Mouse (Mus musculus) limb, embryonic 12.5 days (tissue): ENCODE measurements around the gene Hoxb1. TPM values are rescaled to one million over a fixed set of nuclear protein-coding genes. Genes with fewer than 3 reads are reported as not detected.

Experiments used
- ATAC-seq: fragments of 200-750 bp; cut with Nextera tagmentation; 2 replicates; pipeline ENCODE4 v1.8.0; 2017; ENCODE audit warnings: low read depth, moderate TSS enrichment; ENCODE audit not compliant: insufficient number of reproducible peaks, insufficient read depth, low FRiP score, low TSS enrichment
- H3K27ac ChIP-seq: fragments of 300-500 bp; sonication (generic); 2 replicates; pipeline ENCODE4 v1.5.1; 2016; ENCODE audit warnings: mild to moderate bottlenecking, moderate library complexity
- H3K27me3 ChIP-seq: fragments of 300-500 bp; sonication (generic); 2 replicates; pipeline ENCODE4 v1.6.1; 2016; ENCODE audit warnings: mild to moderate bottlenecking, moderate library complexity
- H3K36me3 ChIP-seq: fragments of 300-500 bp; sonication (generic); 2 replicates; pipeline ENCODE4 v1.6.1; 2016; ENCODE audit warnings: mild to moderate bottlenecking, moderate library complexity
- H3K4me1 ChIP-seq: fragments of 300-500 bp; sonication (generic); replicated peaks from 2 replicates; pipeline ENCODE4 v1.6.1; 2016
- H3K4me2 ChIP-seq: fragments of 300-500 bp; sonication (generic); 2 replicates; pipeline ENCODE4 v1.6.1; 2016; ENCODE audit warnings: mild to moderate bottlenecking, moderate library complexity
- H3K4me3 ChIP-seq: fragments of 300-500 bp; sonication (generic); replicated peaks from 2 replicates; pipeline ENCODE4 v1.5.1; 2016; ENCODE audit warnings: mild to moderate bottlenecking
- H3K9ac ChIP-seq: fragments of 300-500 bp; sonication (generic); replicated peaks from 2 replicates; pipeline ENCODE4 v1.6.1; 2016; ENCODE audit warnings: mild to moderate bottlenecking, moderate library complexity
- H3K9me3 ChIP-seq: fragments of 300-500 bp; sonication (generic); 2 replicates; pipeline ENCODE4 v1.6.1; 2016; ENCODE audit warnings: mild to moderate bottlenecking, moderate library complexity
- WGBS: fragments of 180-500 bp; shearing (Covaris S2); methylation state at CpG from one replicate; pipeline ENCODE4 v1.1.7; 2016; 5-methylcytosine and 5-hydroxymethylcytosine counted together
- polyA plus RNA-seq: library from polyadenylated mRNA; unstranded; fragments of >200 nt; fragmentation: Nextera tagmentation; extraction: Ambion mirVana; gene quantifications from 2 replicates; pipeline ENCODE4 v1.2.1, GENCODE M21; 2016

Gene Hoxb1
- polyA plus RNA-seq, 1 experiment from 2014 or later: not detected

DNA sequence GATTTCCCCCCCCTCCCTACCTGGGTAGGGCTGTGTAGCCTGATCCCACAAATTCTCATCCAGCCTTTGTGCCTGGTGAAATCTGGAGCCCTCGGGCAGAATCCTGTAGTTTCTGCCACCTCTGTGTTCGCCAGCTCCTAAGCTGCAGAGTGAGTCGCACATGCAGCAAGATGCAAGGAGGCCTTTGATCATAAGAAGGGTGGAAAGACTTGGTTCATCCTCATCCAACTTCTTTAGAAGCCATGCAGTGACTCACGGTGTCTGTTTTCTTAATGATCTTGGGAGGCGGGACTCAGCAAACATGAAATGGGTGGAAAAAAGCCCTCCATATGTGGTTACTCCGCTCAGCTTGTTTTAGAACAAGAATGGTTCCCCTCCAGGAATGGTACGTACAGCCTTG lies 39.3 kb downstream of the Hoxb1 start:
- WGBS: 47% methylated on average over 7 of the region's 7 CpGs
- Histone ChIP-seq H3K9me3 (no peaks in the 10 kb centered on the region), H3K4me3 (no peak overlapping the region), H3K27me3 (peaks cover 94% of the 10 kb centered on the region), H3K4me1 (peaks cover 12% of the 10 kb centered on the region), H3K36me3 (no peaks in the 10 kb centered on the region), H3K27ac (no peak overlapping the region), H3K4me2 (no peak overlapping the region), H3K9ac (no peak overlapping the region)
- no peak for ATAC-seq

DNA sequence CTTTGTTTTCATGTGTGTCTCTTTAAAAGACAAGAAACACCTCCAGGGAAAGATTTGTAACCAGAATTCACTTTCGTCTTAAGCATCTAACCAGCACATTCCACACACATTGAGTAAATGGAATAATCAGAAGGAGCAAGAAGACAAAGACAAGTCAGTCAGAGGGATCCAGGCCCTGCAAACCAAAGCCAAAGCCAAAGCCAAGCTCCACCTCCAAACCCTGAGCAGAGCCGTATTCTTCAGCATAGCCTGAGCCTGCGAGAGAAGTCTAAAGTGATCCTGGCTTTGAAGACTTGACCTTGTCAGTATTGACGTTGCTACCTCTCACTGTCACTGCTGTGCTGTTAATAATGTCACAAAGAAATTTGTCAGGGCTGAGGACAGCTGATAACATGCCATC lies 40.0 kb downstream of the Hoxb1 start:
- no peaks in the 10 kb centered on the region for H3K36me3 ChIP-seq
- no peak overlapping the region for H3K4me3 ChIP-seq
- no peak overlapping the region for H3K4me2 ChIP-seq
- H3K9ac ChIP-seq: no peak overlapping the region
- ATAC-seq: no peak
- no peaks in the 10 kb centered on the region for H3K9me3 ChIP-seq
- peaks cover 12% of the 10 kb centered on the region for H3K4me1 ChIP-seq
- peaks cover 96% of the 10 kb centered on the region for H3K27me3 ChIP-seq
- no peak overlapping the region for H3K27ac ChIP-seq
- WGBS: 48% methylated on average over 4 of the region's 4 CpGs

DNA sequence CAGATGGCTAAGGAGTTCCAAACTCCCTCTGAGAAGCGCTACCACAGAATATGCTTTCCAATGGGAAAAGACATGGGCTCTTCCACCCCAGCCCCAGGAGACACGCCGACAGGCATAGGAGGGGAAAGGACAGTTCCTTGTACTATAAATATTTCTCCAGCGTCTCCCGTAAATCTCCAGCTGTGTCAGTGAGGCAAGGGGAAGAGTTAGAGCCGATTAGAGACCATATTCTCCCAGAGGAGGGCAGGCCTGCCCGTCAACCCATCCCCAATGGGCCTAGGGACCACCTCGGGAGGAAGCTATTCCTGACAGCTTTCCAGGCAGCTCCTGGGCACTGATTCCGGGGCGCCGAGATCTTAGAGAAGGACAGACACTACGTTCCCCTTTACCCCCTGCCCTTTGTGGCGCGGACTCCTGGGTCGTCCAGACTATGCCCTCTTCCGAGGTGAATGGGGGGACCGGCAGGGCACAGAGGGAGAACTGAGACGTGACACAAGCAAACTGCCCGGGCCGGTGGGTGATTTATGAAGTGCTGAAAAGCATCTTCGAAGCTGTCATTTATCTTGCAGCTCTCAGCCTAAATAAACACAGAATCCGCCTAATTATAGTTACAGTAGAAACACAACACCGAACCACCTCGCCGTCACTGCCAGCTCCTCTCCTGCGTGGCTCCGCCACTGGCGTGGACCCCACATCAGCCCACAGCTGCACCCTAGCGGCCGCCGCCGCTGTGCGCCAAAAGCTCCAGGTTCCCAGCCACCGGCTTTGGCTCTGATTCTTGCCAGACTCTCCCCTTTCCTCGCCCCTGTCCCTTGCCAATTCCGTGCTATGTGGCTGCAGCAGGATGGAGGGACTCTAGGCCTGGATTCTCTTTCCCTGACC lies 41.9 kb downstream of the Hoxb1 start:
- Histone ChIP-seq H3K4me1 (peaks cover 12% of the 10 kb centered on the region), H3K9me3 (no peaks in the 10 kb centered on the region), H3K9ac (no peak overlapping the region), H3K4me2 (peak overlapping the region; percentile 50), H3K27ac (no peak overlapping the region), H3K27me3 (peaks cover 90% of the 10 kb centered on the region), H3K4me3 (peak overlapping the region; percentile 24), H3K36me3 (no peaks in the 10 kb centered on the region)
- no peak for ATAC-seq
- 3% methylated on average over 36 of the region's 36 CpGs for WGBS

DNA sequence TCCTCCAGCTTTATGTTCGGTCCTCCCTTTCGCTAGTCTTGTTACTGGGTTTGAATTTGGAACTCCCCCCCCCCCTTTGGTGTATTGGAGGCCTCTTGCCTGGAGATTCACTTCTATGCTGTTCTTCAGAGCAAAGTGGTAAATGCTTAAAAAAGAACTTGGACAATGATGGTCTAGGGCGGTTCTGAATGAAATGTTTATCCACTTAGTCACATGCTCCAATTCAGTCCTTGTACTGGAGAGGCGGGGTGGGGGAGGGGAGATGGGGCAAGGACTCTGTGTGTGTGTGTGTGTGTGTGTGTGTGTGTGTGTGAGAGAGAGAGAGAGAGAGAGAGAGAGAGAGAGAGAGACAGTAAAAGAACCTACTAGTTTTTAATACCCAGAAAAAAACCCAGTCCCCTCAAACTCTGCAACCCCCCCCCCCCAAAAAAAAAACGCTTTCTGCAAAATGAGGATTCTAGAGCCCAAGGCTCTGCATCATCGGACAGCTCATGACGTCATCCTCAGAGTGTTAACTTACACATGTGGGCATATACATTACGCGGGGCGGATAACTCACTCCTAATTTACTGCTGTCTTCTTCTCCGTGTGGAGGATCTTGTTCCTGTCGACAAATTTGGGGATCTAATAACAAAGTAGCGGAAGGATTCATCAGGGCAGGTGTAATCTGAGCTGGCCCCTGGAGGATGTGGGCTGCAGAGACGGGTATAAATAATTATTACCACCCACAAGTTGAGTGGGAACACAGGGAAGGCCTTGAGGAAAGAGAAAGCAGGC lies 42.9 kb downstream of the Hoxb1 start:
- Histone ChIP-seq H3K4me2 (peak overlapping the region; percentile 50; the same call in 1 of the 2 replicates), H3K4me1 (peaks cover 17% of the 10 kb centered on the region), H3K9ac (no peak overlapping the region), H3K36me3 (no peaks in the 10 kb centered on the region), H3K9me3 (no peaks in the 10 kb centered on the region), H3K27me3 (peaks cover 91% of the 10 kb centered on the region), H3K27ac (no peak overlapping the region), H3K4me3 (no peak overlapping the region)
- WGBS: 22% methylated on average over 14 of the region's 14 CpGs
- no peak for ATAC-seq

DNA sequence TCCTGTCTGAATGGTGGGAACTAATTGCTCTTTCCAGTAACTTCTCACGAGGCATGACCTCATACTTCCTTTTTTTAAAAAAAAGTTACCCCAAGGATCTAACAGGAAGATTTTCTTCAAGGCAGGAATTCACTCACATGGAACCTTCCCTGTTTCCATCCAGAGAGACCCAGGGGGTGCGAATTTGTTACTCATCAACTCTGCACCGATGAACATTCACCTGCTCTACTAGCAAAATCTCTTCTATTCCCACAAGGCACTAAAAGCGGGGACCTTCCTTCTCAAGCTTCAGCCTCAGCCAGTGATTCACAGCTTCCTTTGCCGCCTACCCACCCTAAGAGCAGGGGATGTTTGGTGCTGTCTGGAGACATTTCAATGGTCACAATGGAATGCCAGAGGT lies 45.5 kb downstream of the Hoxb1 start:
- Histone ChIP-seq H3K4me1 (peaks cover 24% of the 10 kb centered on the region), H3K27me3 (peaks cover 85% of the 10 kb centered on the region), H3K4me2 (no peak overlapping the region), H3K4me3 (no peak overlapping the region), H3K9me3 (no peaks in the 10 kb centered on the region), H3K36me3 (no peaks in the 10 kb centered on the region), H3K9ac (no peak overlapping the region), H3K27ac (no peak overlapping the region)
- no peak for ATAC-seq
- 84% methylated on average over 5 of the region's 5 CpGs for WGBS

DNA sequence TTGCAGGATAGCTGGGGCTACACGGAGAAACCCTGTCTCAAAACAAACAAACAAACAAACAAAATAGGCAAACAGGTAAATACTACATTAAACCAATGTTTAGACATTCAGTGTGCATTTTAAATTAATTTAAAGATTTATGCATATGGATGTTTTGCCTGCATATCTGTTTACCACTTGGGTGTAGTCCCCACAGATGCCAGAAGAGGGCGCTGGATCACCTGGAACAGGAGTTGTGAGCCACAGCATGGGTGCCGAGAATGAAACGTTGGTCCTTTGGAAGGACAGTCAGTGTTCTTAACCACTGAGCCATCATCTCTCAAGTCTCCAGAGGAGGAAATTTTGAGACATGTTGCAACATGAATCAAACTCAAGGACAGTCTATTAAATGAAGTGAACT lies 46.4 kb downstream of the Hoxb1 start:
- ATAC-seq: no peak
- peaks cover 24% of the 10 kb centered on the region for H3K4me1 ChIP-seq
- 75% methylated on average over 4 of the region's 4 CpGs for WGBS
- no peak overlapping the region for H3K9ac ChIP-seq
- H3K4me3 ChIP-seq: no peak overlapping the region
- no peak overlapping the region for H3K4me2 ChIP-seq
- H3K36me3 ChIP-seq: no peaks in the 10 kb centered on the region
- peaks cover 82% of the 10 kb centered on the region for H3K27me3 ChIP-seq
- H3K9me3 ChIP-seq: no peaks in the 10 kb centered on the region
- no peak overlapping the region for H3K27ac ChIP-seq

DNA sequence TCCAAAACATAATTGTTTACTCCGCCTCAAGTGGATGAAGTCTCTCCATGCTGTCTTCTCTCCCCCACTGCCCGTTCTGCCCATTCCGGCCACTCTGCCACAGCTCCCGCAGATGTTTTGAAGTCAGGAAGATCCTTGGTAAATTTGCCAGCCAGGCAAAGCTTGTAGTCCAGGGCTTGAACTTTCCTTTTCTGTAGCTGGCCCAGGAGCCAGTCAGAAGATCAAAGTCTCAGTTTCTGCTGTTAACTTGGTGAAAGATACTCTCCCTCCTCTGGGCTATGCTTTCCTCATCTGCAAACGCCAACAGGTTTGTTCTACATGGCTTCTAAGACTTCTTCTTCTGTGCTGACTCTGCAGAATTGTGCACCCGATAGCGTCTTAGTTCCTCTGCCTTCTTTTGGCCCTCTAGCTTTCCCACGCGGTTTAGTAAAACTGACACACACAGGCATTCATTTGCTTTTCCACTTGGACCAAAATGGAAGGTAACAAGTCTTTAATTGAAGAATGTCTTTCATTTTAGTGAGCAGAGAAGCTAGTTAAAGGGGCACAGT lies 47.5 kb downstream of the Hoxb1 start:
- whole genome bisulfite sequencing: 70% methylated on average over 9 of the region's 9 CpGs
- H3K27me3 ChIP-seq: peaks cover 81% of the 10 kb centered on the region

DNA sequence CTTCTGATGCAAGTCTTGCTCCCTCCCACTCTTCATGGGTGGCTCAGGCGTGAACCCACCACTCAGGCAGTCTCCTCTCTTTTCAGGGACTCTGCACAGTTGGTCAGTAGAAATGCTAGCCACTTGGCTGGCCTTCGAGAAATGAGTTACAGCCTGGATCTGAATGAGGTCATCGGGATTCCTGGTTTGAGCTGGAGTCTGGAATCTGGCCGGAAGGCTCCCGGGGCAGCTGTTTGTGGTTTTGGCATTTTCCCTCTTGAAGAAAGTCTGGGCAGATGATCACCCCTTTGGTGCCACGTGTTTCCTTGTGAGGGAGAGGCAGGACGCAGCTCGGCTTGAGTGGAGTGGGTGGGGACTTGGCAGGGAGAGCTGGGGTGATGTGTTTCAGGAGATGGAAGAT lies 48.0 kb downstream of the Hoxb1 start:
- no peak for ATAC-seq
- H3K4me3 ChIP-seq: no peak overlapping the region
- H3K4me1 ChIP-seq: peaks cover 13% of the 10 kb centered on the region
- peaks cover 76% of the 10 kb centered on the region for H3K27me3 ChIP-seq
- no peak overlapping the region; the same call in 1 of the 2 replicates for H3K4me2 ChIP-seq
- H3K36me3 ChIP-seq: no peaks in the 10 kb centered on the region
- H3K27ac ChIP-seq: no peak overlapping the region
- no peaks in the 10 kb centered on the region for H3K9me3 ChIP-seq
- WGBS: 6% methylated on average over 8 of the region's 8 CpGs
- no peak overlapping the region for H3K9ac ChIP-seq

More for the DNA sequence above, 47.5 kb downstream of the Hoxb1 start:
- H3K36me3 ChIP-seq: no peaks in the 10 kb centered on the region
- no peak overlapping the region for H3K4me3 ChIP-seq
- H3K27ac ChIP-seq: no peak overlapping the region
- ATAC-seq: no peak
- H3K4me1 ChIP-seq: peaks cover 16% of the 10 kb centered on the region
- H3K4me2 ChIP-seq: no peak overlapping the region; the same call in 1 of the 2 replicates
- no peak overlapping the region for H3K9ac ChIP-seq
- no peaks in the 10 kb centered on the region for H3K9me3 ChIP-seq

DNA sequence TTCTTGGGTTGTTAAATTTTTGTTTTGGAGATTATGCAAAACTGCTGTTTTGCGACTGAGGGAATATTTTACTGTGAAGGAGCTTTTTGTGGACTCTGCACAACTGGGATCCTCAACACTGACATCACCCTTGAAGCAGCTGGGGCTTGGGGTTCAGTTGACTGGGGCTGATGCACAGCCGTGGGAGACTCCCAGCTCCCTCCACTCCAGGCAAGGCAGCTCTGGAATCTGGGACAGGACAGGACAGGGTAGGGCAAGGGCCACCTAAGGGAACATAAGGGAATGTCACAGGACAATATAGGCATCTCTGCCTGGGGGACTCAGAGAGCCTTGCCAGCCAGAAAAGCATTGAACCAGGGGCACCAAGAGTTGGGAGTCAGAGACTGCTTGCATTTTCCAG lies 48.5 kb downstream of the Hoxb1 start:
- Histone ChIP-seq H3K9me3 (no peaks in the 10 kb centered on the region), H3K9ac (no peak overlapping the region), H3K27me3 (peaks cover 72% of the 10 kb centered on the region), H3K4me1 (peaks cover 13% of the 10 kb centered on the region), H3K4me2 (no peak overlapping the region), H3K4me3 (no peak overlapping the region), H3K27ac (no peak overlapping the region), H3K36me3 (no peaks in the 10 kb centered on the region)
- WGBS: 41% methylated on average over 2 of the region's 2 CpGs
- ATAC-seq: no peak
